Mouse (Mus musculus): ENCODE data around the gene Dusp6. TPM values are rescaled to one million over a fixed set of nuclear protein-coding genes. Genes with fewer than 3 reads are reported as not detected.

The Dusp6 gene
- polyA plus RNA-seq, 1 experiment from 2014 or later, result 20.3 TPM

GRCm38 (mm10) chr10:99261151-99261635, 1.8 kb upstream of the Dusp6 start:
- Histone ChIP-seq H3K4me3 (ENCODE audit: low read depth, low read length) (peak overlapping the region; percentile 66), H3K36me3 (ENCODE audit: control insufficient read depth, insufficient read depth, low read length) (no peaks in the 10 kb centered on the region), H3K4me1 (ENCODE audit: control insufficient read depth, insufficient read depth, low read length) (peaks cover 13% of the 10 kb centered on the region; the same call in 1 of the 2 replicates), H3K9ac (replicated peaks; ENCODE audit: low read depth, low read length) (peak overlapping the region; percentile 72), H3K9me3 (ENCODE audit: control insufficient read depth, low read length) (no peaks in the 10 kb centered on the region), H3K27ac (ENCODE audit: low read depth, low read length) (peak overlapping the region; percentile 85), H3K4me2 (ENCODE audit: low read depth, low read length) (peak overlapping the region; percentile 71), H3K27me3 (ENCODE audit: control insufficient read depth, insufficient read depth, low read length) (no peaks in the 10 kb centered on the region)
- 1% methylated on average over 30 of the region's 30 CpGs for WGBS
- ATAC-seq (ENCODE audit: low read depth), result peak; percentile 5

GRCm38 (mm10) chr10:99261636-99262318, 1.3 kb upstream of the Dusp6 start:
- H3K27me3 ChIP-seq (ENCODE audit: control insufficient read depth, insufficient read depth, low read length), result no peaks in the 10 kb centered on the region
- H3K9ac ChIP-seq (replicated peaks; ENCODE audit: low read depth, low read length), result peak overlapping the region; percentile 72
- WGBS, result under 1% methylated on average over 61 of the region's 62 CpGs
- peaks cover 15% of the 10 kb centered on the region; the same call in 1 of the 2 replicates for H3K4me1 ChIP-seq (ENCODE audit: control insufficient read depth, insufficient read depth, low read length)
- H3K36me3 ChIP-seq (ENCODE audit: control insufficient read depth, insufficient read depth, low read length), result no peaks in the 10 kb centered on the region
- H3K4me2 ChIP-seq (ENCODE audit: low read depth, low read length), result peak overlapping the region; percentile 71
- H3K27ac ChIP-seq (ENCODE audit: low read depth, low read length), result peak overlapping the region; percentile 85
- peak; percentile 45 for ATAC-seq (ENCODE audit: low read depth)
- H3K4me3 ChIP-seq (ENCODE audit: low read depth, low read length), result peak overlapping the region; percentile 66
- H3K9me3 ChIP-seq (ENCODE audit: control insufficient read depth, low read length), result no peaks in the 10 kb centered on the region

- ATAC-seq (ENCODE audit: low read depth), result peak; percentile 38; the same call in 1 of the 2 replicates
- Histone ChIP-seq H3K27me3 (ENCODE audit: control insufficient read depth, insufficient read depth, low read length) (no peaks in the 10 kb centered on the region), H3K4me2 (ENCODE audit: low read depth, low read length) (peak overlapping the region; percentile 71), H3K36me3 (ENCODE audit: control insufficient read depth, insufficient read depth, low read length) (no peaks in the 10 kb centered on the region), H3K27ac (ENCODE audit: low read depth, low read length) (peak overlapping the region; percentile 85), H3K4me1 (ENCODE audit: control insufficient read depth, insufficient read depth, low read length) (peaks cover 15% of the 10 kb centered on the region; the same call in 1 of the 2 replicates), H3K9me3 (ENCODE audit: control insufficient read depth, low read length) (no peaks in the 10 kb centered on the region), H3K9ac (replicated peaks; ENCODE audit: low read depth, low read length) (peak overlapping the region; percentile 72), H3K4me3 (ENCODE audit: low read depth, low read length) (peak overlapping the region; percentile 66)
- 0% methylated on average over 20 of the region's 20 CpGs for WGBS
Observed at GRCm38 (mm10) chr10:99262319-99262866, 638 bp upstream of the Dusp6 start.

GRCm38 (mm10) chr10:99263419-99264221, 589 bp downstream of the Dusp6 start:
- peak; percentile 47 for ATAC-seq (ENCODE audit: low read depth)
- Histone ChIP-seq H3K27me3 (ENCODE audit: control insufficient read depth, insufficient read depth, low read length) (no peaks in the 10 kb centered on the region), H3K9ac (replicated peaks; ENCODE audit: low read depth, low read length) (peak overlapping the region; percentile 65), H3K4me3 (ENCODE audit: low read depth, low read length) (peak overlapping the region; percentile 66), H3K36me3 (ENCODE audit: control insufficient read depth, insufficient read depth, low read length) (no peaks in the 10 kb centered on the region), H3K4me2 (ENCODE audit: low read depth, low read length) (peak overlapping the region; percentile 71), H3K4me1 (ENCODE audit: control insufficient read depth, insufficient read depth, low read length) (peaks cover 15% of the 10 kb centered on the region; the same call in 1 of the 2 replicates), H3K9me3 (ENCODE audit: control insufficient read depth, low read length) (no peaks in the 10 kb centered on the region), H3K27ac (ENCODE audit: low read depth, low read length) (peak overlapping the region; percentile 83)
- WGBS, result under 1% methylated on average over 66 of the region's 66 CpGs

GRCm38 (mm10) chr10:99264301-99265010, 1.4 kb downstream of the Dusp6 start:
- under 1% methylated on average over 26 of the region's 26 CpGs for WGBS
- Histone ChIP-seq H3K4me2 (ENCODE audit: low read depth, low read length) (peak overlapping the region; percentile 71), H3K4me3 (ENCODE audit: low read depth, low read length) (peak overlapping the region; percentile 66), H3K36me3 (ENCODE audit: control insufficient read depth, insufficient read depth, low read length) (no peaks in the 10 kb centered on the region), H3K4me1 (ENCODE audit: control insufficient read depth, insufficient read depth, low read length) (peaks cover 15% of the 10 kb centered on the region; the same call in 1 of the 2 replicates), H3K27ac (ENCODE audit: low read depth, low read length) (peak overlapping the region; percentile 83), H3K27me3 (ENCODE audit: control insufficient read depth, insufficient read depth, low read length) (no peaks in the 10 kb centered on the region), H3K9me3 (ENCODE audit: control insufficient read depth, low read length) (no peaks in the 10 kb centered on the region), H3K9ac (replicated peaks; ENCODE audit: low read depth, low read length) (peak overlapping the region; percentile 65)
- ATAC-seq (ENCODE audit: low read depth), result no peak

- whole genome bisulfite sequencing, result 3% methylated on average over 7 of the region's 7 CpGs
- Histone ChIP-seq H3K9ac (replicated peaks; ENCODE audit: low read depth, low read length) (peak overlapping the region; percentile 65), H3K4me3 (ENCODE audit: low read depth, low read length) (peak overlapping the region; percentile 66)
Observed at GRCm38 (mm10) chr10:99265011-99265694, 2.1 kb downstream of the Dusp6 start.

GRCm38 (mm10) chr10:99266025-99266424, 3.0 kb downstream of the Dusp6 start:
- WGBS, result 22% methylated on average over 14 of the region's 14 CpGs
- Histone ChIP-seq H3K36me3 (ENCODE audit: control insufficient read depth, insufficient read depth, low read length) (no peaks in the 10 kb centered on the region), H3K4me3 (ENCODE audit: low read depth, low read length) (peak overlapping the region; percentile 66), H3K27me3 (ENCODE audit: control insufficient read depth, insufficient read depth, low read length) (no peaks in the 10 kb centered on the region), H3K9me3 (ENCODE audit: control insufficient read depth, low read length) (no peaks in the 10 kb centered on the region), H3K27ac (ENCODE audit: low read depth, low read length) (no peak overlapping the region), H3K4me1 (ENCODE audit: control insufficient read depth, insufficient read depth, low read length) (peaks cover 15% of the 10 kb centered on the region), H3K4me2 (ENCODE audit: low read depth, low read length) (peak overlapping the region; percentile 71), H3K9ac (replicated peaks; ENCODE audit: low read depth, low read length) (no peak overlapping the region)
- no peak for ATAC-seq (ENCODE audit: low read depth)

More at GRCm38 (mm10) chr10:99265011-99265694, 2.1 kb downstream of the Dusp6 start:
- Histone ChIP-seq H3K4me1 (ENCODE audit: control insufficient read depth, insufficient read depth, low read length) (peaks cover 15% of the 10 kb centered on the region), H3K27me3 (ENCODE audit: control insufficient read depth, insufficient read depth, low read length) (no peaks in the 10 kb centered on the region), H3K27ac (ENCODE audit: low read depth, low read length) (peak overlapping the region; percentile 83; the same call in 1 of the 2 replicates), H3K4me2 (ENCODE audit: low read depth, low read length) (peak overlapping the region; percentile 71), H3K36me3 (ENCODE audit: control insufficient read depth, insufficient read depth, low read length) (no peaks in the 10 kb centered on the region), H3K9me3 (ENCODE audit: control insufficient read depth, low read length) (no peaks in the 10 kb centered on the region)
- ATAC-seq (ENCODE audit: low read depth), result no peak

GRCm38 (mm10) chr10:99267621-99268020, 4.6 kb downstream of the Dusp6 start:
- WGBS, result 80% methylated on average over 1 of the region's 1 CpGs
- ATAC-seq (ENCODE audit: low read depth), result no peak

More at GRCm38 (mm10) chr10:99267621-99268020, 4.6 kb downstream of the Dusp6 start:
- Histone ChIP-seq H3K4me2 (ENCODE audit: low read depth, low read length) (no peak overlapping the region), H3K27ac (ENCODE audit: low read depth, low read length) (no peak overlapping the region), H3K4me1 (ENCODE audit: control insufficient read depth, insufficient read depth, low read length) (peaks cover 8% of the 10 kb centered on the region), H3K4me3 (ENCODE audit: low read depth, low read length) (no peak overlapping the region), H3K9ac (replicated peaks; ENCODE audit: low read depth, low read length) (no peak overlapping the region), H3K27me3 (ENCODE audit: control insufficient read depth, insufficient read depth, low read length) (no peaks in the 10 kb centered on the region), H3K9me3 (ENCODE audit: control insufficient read depth, low read length) (no peaks in the 10 kb centered on the region), H3K36me3 (ENCODE audit: control insufficient read depth, insufficient read depth, low read length) (no peaks in the 10 kb centered on the region)

All from neural tube, embryonic 14.5 days (tissue).